Mouse (Mus musculus): Measurements from ENCODE around the gene Anks1.

DNA sequence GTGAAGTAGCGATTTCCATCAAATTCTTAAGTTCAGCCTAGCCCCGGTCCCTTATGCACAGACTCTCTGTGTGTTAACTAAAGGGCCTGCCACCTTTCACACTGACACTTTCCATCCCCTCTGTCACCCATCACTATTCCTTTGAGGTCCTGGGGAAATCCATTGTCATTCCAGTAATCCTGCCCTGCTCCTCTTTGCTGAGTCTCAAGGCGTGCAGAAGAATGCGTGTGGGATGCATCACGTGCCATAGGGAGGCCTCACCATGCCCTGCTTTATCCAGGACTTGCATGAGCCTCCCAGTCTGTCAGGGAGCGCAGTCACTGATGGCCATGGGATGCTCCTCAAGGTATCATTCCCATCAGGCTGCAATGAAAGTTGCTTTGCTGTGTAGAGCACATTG, 109.2 kb downstream of the Anks1 start:
- TF ChIP-seq POLR2A (IDR thresholded peaks at IDR 0.05; ENCODE audit: borderline replicate concordance, insufficient read depth, low read length) (no peak), CTCF (IDR thresholded peaks at IDR 0.05; ENCODE audit: borderline replicate concordance, insufficient read depth, low read depth, low read length) (no peak)
